Mouse (Mus musculus) ES-Bruce4 (cell line): ENCODE results near the gene Lpp.

ENCODE experiments used
- CTCF ChIP-seq: IDR thresholded peaks from one replicate; pipeline ENCODE4 v1.8.1; 2011; ENCODE audit warnings: low read depth, low read length
- POLR2A ChIP-seq: IDR thresholded peaks from one replicate; pipeline ENCODE4 v1.8.1; 2011; ENCODE audit warnings: low read length; ENCODE audit not compliant: insufficient read depth

GRCm38 (mm10) chr16:24644760-24645406 lies 251.6 kb downstream of the Lpp start:
- TF ChIP-seq CTCF (no peak), POLR2A (no peak)
